Mouse (Mus musculus) cerebellum, adult 2 months (tissue): ENCODE results near the gene H2-Ob.

Experiments
- CTCF ChIP-seq: fragments of 200-500 bp; IDR thresholded peaks from 2 replicates; pipeline ENCODE4 v1.5.1; 2011; ENCODE audit warnings: low read depth, mild to moderate bottlenecking, control low read depth, low read length, moderate library complexity, borderline replicate concordance; ENCODE audit not compliant: insufficient read depth
- POLR2A ChIP-seq: fragments of 200-500 bp; IDR thresholded peaks from 2 replicates; pipeline ENCODE4 v1.6.1; 2011; ENCODE audit warnings: low read length, control low read depth, borderline replicate concordance; ENCODE audit not compliant: insufficient read depth

GRCm38 (mm10) chr17:34280499-34281038, 41.9 kb downstream of the H2-Ob start:
- no peak for TF ChIP-seq CTCF
- TF ChIP-seq POLR2A: no peak
